Mouse (Mus musculus) CH12.LX (cell line): Measurements from ENCODE around the gene Cth. TPM values are rescaled to one million over a fixed set of nuclear protein-coding genes. Genes with fewer than 3 reads are reported as not detected.

Experiments used
- DNase-seq: peaks from one replicate; pipeline ENCODE4 v3.0.0-alpha.2; 2013; ENCODE audit errors: extremely low read depth
- H3K27ac ChIP-seq: 2 replicates; pipeline ENCODE4 v1.5.1; 2012; ENCODE audit warnings: low read depth, mild to moderate bottlenecking, control low read depth, moderate library complexity; ENCODE audit not compliant: insufficient read depth
- H3K27me3 ChIP-seq: replicated peaks from 2 replicates; pipeline ENCODE3; 2012; ENCODE audit warnings: inconsistent platforms
- H3K36me3 ChIP-seq, 2 experiments: replicated peaks in 1 of 2; 2 replicates each; pipeline versions ENCODE3 to v1.6.1; 2012; ENCODE audit warnings: inconsistent platforms in 1 of 2, low read length in 1 of 2, mild to moderate bottlenecking in 1 of 2, mixed read lengths in 1 of 2, moderate library complexity in 1 of 2; ENCODE audit not compliant: control insufficient read depth in 1 of 2, insufficient read depth in 1 of 2
- H3K4me1 ChIP-seq, 2 experiments: 2 replicates each; pipeline ENCODE4 v1.6.1; 2012; ENCODE audit warnings: inconsistent platforms in 1 of 2, moderate library complexity in 1 of 2; ENCODE audit not compliant: insufficient read depth in 2 of 2, control insufficient read depth in 1 of 2
- H3K4me2 ChIP-seq: 2 replicates; pipeline ENCODE4 v1.6.1; 2012; ENCODE audit warnings: low read depth, mild to moderate bottlenecking, control low read depth; ENCODE audit not compliant: poor library complexity, insufficient read depth, severe bottlenecking
- H3K4me3 ChIP-seq, 3 experiments: fragments of 150-350 bp in 1 of 3; sonication (generic) in 1 of 3; replicated peaks in 1 of 3; 2 replicates each; pipeline versions ENCODE3 to v1.5.1; 2011 to 2012; ENCODE audit warnings: low read depth in 2 of 3, low read length in 2 of 3, mild to moderate bottlenecking in 2 of 3, moderate library complexity in 2 of 3, control low read depth in 1 of 3, improper control_type of control experiment in 1 of 3, inconsistent platforms in 1 of 3, mixed read lengths in 1 of 3; ENCODE audit not compliant: poor library complexity in 1 of 3
- H3K79me2 ChIP-seq: replicated peaks from 2 replicates; pipeline ENCODE4 v1.6.1; 2012; ENCODE audit warnings: mild to moderate bottlenecking, moderate library complexity; ENCODE audit not compliant: control insufficient read depth, poor library complexity, insufficient read depth, severe bottlenecking; ENCODE audit errors: extremely low read depth
- H3K9ac ChIP-seq: 2 replicates; pipeline ENCODE4 v1.6.1; 2012; ENCODE audit warnings: low read depth, mild to moderate bottlenecking, control low read depth, moderate library complexity; ENCODE audit not compliant: insufficient read depth
- H3K9me3 ChIP-seq: replicated peaks from 2 replicates; pipeline ENCODE3; 2012; ENCODE audit warnings: low read length, inconsistent platforms, mixed read lengths
- CHD1 ChIP-seq: IDR thresholded peaks from 2 replicates; pipeline ENCODE4 v1.6.1; 2012; ENCODE audit warnings: low read depth, low read length, improper control_type of control experiment, inconsistent platforms
- CHD2 ChIP-seq: IDR thresholded peaks from 2 replicates; pipeline ENCODE4 v1.6.1; 2011; ENCODE audit warnings: low read length, improper control_type of control experiment
- E2F4 ChIP-seq: IDR thresholded peaks from 2 replicates; pipeline ENCODE4 v1.6.1; 2011; ENCODE audit warnings: low read depth, low read length, improper control_type of control experiment; ENCODE audit not compliant: insufficient replicate concordance
- GABPA ChIP-seq: IDR thresholded peaks from 2 replicates; pipeline ENCODE4 v1.6.1; 2012; ENCODE audit warnings: low read depth, low read length, improper control_type of control experiment, inconsistent platforms; ENCODE audit not compliant: insufficient replicate concordance
- JUN ChIP-seq: IDR thresholded peaks from 2 replicates; pipeline ENCODE4 v1.6.1; 2011; ENCODE audit warnings: low read depth, mild to moderate bottlenecking, low read length, improper control_type of control experiment, moderate library complexity; ENCODE audit not compliant: insufficient read depth
- KAT2A ChIP-seq: IDR thresholded peaks from 2 replicates; pipeline ENCODE4 v1.6.1; 2012; ENCODE audit warnings: low read length, improper control_type of control experiment, inconsistent platforms; ENCODE audit not compliant: insufficient replicate concordance
- MAFK ChIP-seq: IDR thresholded peaks from 2 replicates; pipeline ENCODE4 v1.6.1; 2011; ENCODE audit warnings: low read length, improper control_type of control experiment; ENCODE audit not compliant: insufficient replicate concordance
- MAZ ChIP-seq: IDR thresholded peaks from 2 replicates; pipeline ENCODE4 v1.6.1; 2012; ENCODE audit warnings: low read depth, mild to moderate bottlenecking, inconsistent platforms, low read length, improper control_type of control experiment, moderate library complexity
- MEF2A ChIP-seq: IDR thresholded peaks from 2 replicates; pipeline ENCODE4 v1.6.1; 2014; ENCODE audit warnings: low read depth, mild to moderate bottlenecking, inconsistent platforms, low read length, improper control_type of control experiment, borderline replicate concordance
- MXI1 ChIP-seq: IDR thresholded peaks from 2 replicates; pipeline ENCODE4 v1.6.1; 2011; ENCODE audit warnings: mild to moderate bottlenecking, low read depth, low read length, improper control_type of control experiment
- MYC ChIP-seq: IDR thresholded peaks from 2 replicates; pipeline ENCODE4 v1.6.1; 2011; ENCODE audit warnings: low read depth, mild to moderate bottlenecking, improper control_type of control experiment, low read length
- NELFE ChIP-seq: IDR thresholded peaks from 2 replicates; pipeline ENCODE4 v1.6.1; 2011; ENCODE audit warnings: low read depth, low read length, improper control_type of control experiment
- POLR2A ChIP-seq: IDR thresholded peaks from 2 replicates; pipeline ENCODE4 v1.6.1; 2011; ENCODE audit warnings: low read depth, mild to moderate bottlenecking, improper control_type of control experiment, low read length
- POLR2AphosphoS2 ChIP-seq: IDR thresholded peaks from 2 replicates; pipeline ENCODE4 v1.6.1; 2011; ENCODE audit warnings: low read depth, low read length, improper control_type of control experiment
- RAD21 ChIP-seq: IDR thresholded peaks from 2 replicates; pipeline ENCODE4 v1.6.1; 2011; ENCODE audit warnings: low read depth, mild to moderate bottlenecking, low read length, improper control_type of control experiment, moderate library complexity
- SIN3A ChIP-seq: IDR thresholded peaks from 2 replicates; pipeline ENCODE4 v1.6.1; 2012; ENCODE audit warnings: low read length, improper control_type of control experiment, inconsistent platforms
- SMC3 ChIP-seq: IDR thresholded peaks from 2 replicates; pipeline ENCODE4 v1.6.1; 2011; ENCODE audit warnings: low read depth, low read length, improper control_type of control experiment
- TBP ChIP-seq: conservative IDR thresholded peaks from 2 replicates; pipeline ENCODE4 v1.6.1; 2011; ENCODE audit warnings: low read depth, low read length, improper control_type of control experiment
- TCF12 ChIP-seq: IDR thresholded peaks from 2 replicates; pipeline ENCODE4 v1.6.1; 2014; ENCODE audit warnings: low read depth, mild to moderate bottlenecking, inconsistent platforms, low read length, improper control_type of control experiment
- ZC3H11A ChIP-seq: IDR thresholded peaks from 2 replicates; pipeline ENCODE4 v1.6.1; 2012; ENCODE audit warnings: low read depth, mild to moderate bottlenecking, inconsistent platforms, low read length, improper control_type of control experiment
- ZKSCAN1 ChIP-seq: IDR thresholded peaks from 2 replicates; pipeline ENCODE4 v1.6.1; 2012; ENCODE audit warnings: low read depth, inconsistent platforms, low read length, improper control_type of control experiment, borderline replicate concordance
- ZMIZ1 ChIP-seq: IDR thresholded peaks from 2 replicates; pipeline ENCODE4 v1.6.1; 2012; ENCODE audit warnings: low read depth, mild to moderate bottlenecking, inconsistent platforms, low read length, improper control_type of control experiment
- dilution Hi-C: fragments of 300-500 bp; cut with MboI; formaldehyde crosslinking; loops from 2 replicates; pipeline ENCODE4 v1.14.3; 2020; ENCODE audit warnings: low sequenced_read_pairs; ENCODE audit not compliant: extremely low pct_unique_long_range_greater_than_20kb, extremely low pct_ligation_motif_present
- in situ Hi-C: fragments of 300-500 bp; cut with MboI; formaldehyde crosslinking; loops from 3 replicates; pipeline ENCODE4 v1.14.3; 2019; ENCODE audit warnings: low sequenced_read_pairs, low pct_ligation_motif_present, low pct_unique_long_range_greater_than_20kb, mixed read lengths
- polyA plus RNA-seq: library from polyadenylated mRNA; unstranded; fragments of >175 nt; gene quantifications from 2 replicates; pipeline ENCODE4 v1.2.1, GENCODE M21; 2012; ENCODE audit warnings: low read depth; ENCODE audit not compliant: insufficient read length
- total RNA-seq, 2 experiments: library from RNA; depleted of rRNA; stranded (reverse); fragments of 300-350 nt in 1 of 2; fragments of >200 nt in 1 of 2; gene quantifications; 2 replicates each; pipeline ENCODE4 v1.2.3; 2012 to 2014

Gene Cth
- total and polyA plus RNA-seq, 3 experiments = 187 to 637 (median 370) TPM

- no peak for TF ChIP-seq GABPA
- TF ChIP-seq E2F4 = no peak
- TF ChIP-seq MXI1 = no peak
- no peak for TF ChIP-seq ZC3H11A
- no peak for TF ChIP-seq SMC3
- no peak for TF ChIP-seq POLR2A
- H3K4me1 ChIP-seq = peaks cover 0 to 3% of the 10 kb centered on the region in 2 experiments; a peak in 2 of 4 replicates
- H3K9ac ChIP-seq = no peak overlapping the region
- H3K4me3 ChIP-seq = no peak overlapping the region
- H3K4me2 ChIP-seq = no peak overlapping the region
- in situ Hi-C loops (no loop called here), dilution Hi-C loops (no loop called here)
- DNase-seq = no peak
- H3K27ac ChIP-seq = no peak overlapping the region
- H3K9me3 ChIP-seq = no peaks in the 10 kb centered on the region
- no peaks in the 10 kb centered on the region for H3K27me3 ChIP-seq
- peaks cover 15% of the 10 kb centered on the region for H3K79me2 ChIP-seq
- H3K36me3 ChIP-seq = peaks cover 71 to 85% of the 10 kb centered on the region in 2 experiments
These were observed 12.7 kb downstream of the Cth start for GRCm38 (mm10) chr3:157912155-157912554.

DNA sequence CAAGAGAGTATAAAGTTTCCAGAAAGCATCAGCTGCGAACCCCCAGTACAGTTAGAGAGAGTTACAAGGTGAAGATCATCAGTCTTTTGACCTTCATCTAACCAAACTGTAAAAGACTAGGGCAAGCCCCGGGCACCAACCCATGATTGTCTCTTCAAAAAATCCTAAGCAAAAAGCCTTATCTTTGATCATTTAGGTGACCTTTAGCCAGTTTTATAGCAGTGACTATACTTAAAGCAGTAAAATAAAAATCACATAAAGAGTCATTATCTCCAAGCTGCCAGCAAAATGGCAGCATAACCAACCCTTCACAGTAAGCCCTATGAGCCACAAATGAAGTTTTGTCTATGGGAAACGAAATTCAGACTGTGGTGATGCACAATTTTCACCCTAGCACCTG, 14.6 kb downstream of the Cth start:
- H3K79me2 ChIP-seq = peaks cover 7% of the 10 kb centered on the region
- no peak overlapping the region for H3K4me2 ChIP-seq
- H3K4me3 ChIP-seq = no peak overlapping the region
- peaks cover 76 to 86% of the 10 kb centered on the region in 2 experiments for H3K36me3 ChIP-seq
- no peak overlapping the region for H3K9ac ChIP-seq
- dilution Hi-C loops = no loop called here
- no peak overlapping the region for H3K27ac ChIP-seq
- in situ Hi-C loops = no loop called here
- no peak for TF ChIP-seq KAT2A
- no peak for TF ChIP-seq POLR2AphosphoS2
- no peak for TF ChIP-seq ZKSCAN1
- no peak for TF ChIP-seq GABPA
- no peak for TF ChIP-seq CHD1
- no peak for TF ChIP-seq MAFK
- no peak for TF ChIP-seq MYC
- no peak for TF ChIP-seq TBP
- TF ChIP-seq MXI1 = no peak
- TF ChIP-seq CHD2 = no peak
- TF ChIP-seq RAD21 = no peak
- TF ChIP-seq SIN3A = no peak
- TF ChIP-seq MEF2A = no peak
- TF ChIP-seq ZMIZ1 = no peak
- TF ChIP-seq NELFE = no peak
- no peak for TF ChIP-seq POLR2A
- no peak for TF ChIP-seq SMC3
- no peak for TF ChIP-seq MAZ
- TF ChIP-seq JUN = no peak
- no peak for TF ChIP-seq TCF12
- TF ChIP-seq, all 38 proteins: peak for 0
- Histone ChIP-seq H3K4me1 (peaks cover 0 to 3% of the 10 kb centered on the region in 2 experiments; a peak in 2 of 4 replicates), H3K9me3 (no peaks in the 10 kb centered on the region), H3K27me3 (no peaks in the 10 kb centered on the region)
- no peak for DNase-seq
